Mouse (Mus musculus): Measurements from ENCODE around the gene Ninj2.
"Not testable (repeated sequence)": the region's sequence is repeated elsewhere in the genome, so short reads cannot be mapped to it uniquely, and the experiment has no call there.

Ninj2 gene

GRCm38 (mm10) chr6:120093100-120093499 lies at the start of gene Ninj2:
TSS of gene Ninj2 (plus strand) at chr6:120093350.
- no peak for DNase-seq (ENCODE audit: low read depth, low spot score)

- DNase-seq (ENCODE audit: low read depth, low spot score): no peak
These were observed 47.7 kb upstream of the Ninj2 start for GRCm38 (mm10) chr6:120045406-120045805.

GRCm38 (mm10) chr6:120047705-120048292 lies 45.4 kb upstream of the Ninj2 start:
- no peak for DNase-seq (ENCODE audit: low read depth, low spot score)

GRCm38 (mm10) chr6:120054412-120054811 lies 38.7 kb upstream of the Ninj2 start:
- no peak for DNase-seq (ENCODE audit: low read depth, low spot score)

GRCm38 (mm10) chr6:120055666-120056540 lies 37.2 kb upstream of the Ninj2 start:
- no peak for DNase-seq (ENCODE audit: low read depth, low spot score)

- DNase-seq (ENCODE audit: low read depth, low spot score): no peak
These were observed 30.2 kb upstream of the Ninj2 start for GRCm38 (mm10) chr6:120062934-120063333.

GRCm38 (mm10) chr6:120064627-120065026 lies 28.5 kb upstream of the Ninj2 start:
- DNase-seq (ENCODE audit: low read depth, low spot score): no peak

- no peak for DNase-seq (ENCODE audit: low read depth, low spot score)
These were observed 27.5 kb upstream of the Ninj2 start for GRCm38 (mm10) chr6:120065552-120066177.

GRCm38 (mm10) chr6:120069546-120069945 lies 23.6 kb upstream of the Ninj2 start:
- DNase-seq (ENCODE audit: low read depth, low spot score): no peak

GRCm38 (mm10) chr6:120072630-120073029 lies 20.5 kb upstream of the Ninj2 start:
- DNase-seq (ENCODE audit: low read depth, low spot score): no peak

- DNase-seq (ENCODE audit: low read depth, low spot score): no peak
These were observed 16.3 kb upstream of the Ninj2 start for GRCm38 (mm10) chr6:120076619-120077450.

- DNase-seq (ENCODE audit: low read depth, low spot score): no peak
These were observed 13.6 kb upstream of the Ninj2 start for GRCm38 (mm10) chr6:120079547-120079946.

- no peak for DNase-seq (ENCODE audit: low read depth, low spot score)
These were observed 11.6 kb upstream of the Ninj2 start for GRCm38 (mm10) chr6:120081516-120081915.

- no peak for DNase-seq (ENCODE audit: low read depth, low spot score)
These were observed 10.7 kb upstream of the Ninj2 start for GRCm38 (mm10) chr6:120082251-120082950.

- DNase-seq (ENCODE audit: low read depth, low spot score): no peak
These were observed 10.2 kb upstream of the Ninj2 start for GRCm38 (mm10) chr6:120082951-120083411.

- no peak for DNase-seq (ENCODE audit: low read depth, low spot score)
These were observed 9.7 kb upstream of the Ninj2 start for GRCm38 (mm10) chr6:120083442-120083841.

GRCm38 (mm10) chr6:120084983-120085382 lies 8.2 kb upstream of the Ninj2 start:
- no peak for DNase-seq (ENCODE audit: low read depth, low spot score)

GRCm38 (mm10) chr6:120085832-120086231 lies 7.3 kb upstream of the Ninj2 start:
- no peak for DNase-seq (ENCODE audit: low read depth, low spot score)

GRCm38 (mm10) chr6:120087041-120087440 lies 6.1 kb upstream of the Ninj2 start:
- not testable (repeated sequence) for DNase-seq (ENCODE audit: low read depth, low spot score)

- DNase-seq (ENCODE audit: low read depth, low spot score): no peak
These were observed 2.4 kb upstream of the Ninj2 start for GRCm38 (mm10) chr6:120090712-120091248.

GRCm38 (mm10) chr6:120091956-120092355 lies 1.2 kb upstream of the Ninj2 start:
- DNase-seq (ENCODE audit: low read depth, low spot score): no peak
